Mouse (Mus musculus) hematopoietic stem cell, adult 5-6 weeks (primary cell): ENCODE data around the gene E330034G19Rik. TPM values are rescaled to one million over a fixed set of nuclear protein-coding genes. Genes with fewer than 3 reads are reported as not detected.

Experiments
- ATAC-seq, 2 experiments: fragments of 125-278 bp in 1 of 2; replicated peaks in 1 of 2; 2 replicates each; pipeline ENCODE4 v1.8.0; 2016 to 2017; ENCODE audit warnings: inconsistent platforms in 2 of 2, mild to moderate bottlenecking in 2 of 2, moderate number of reproducible peaks in 2 of 2, low read depth in 1 of 2, moderate TSS enrichment in 1 of 2; ENCODE audit not compliant: low FRiP score in 2 of 2, poor library complexity in 2 of 2, severe bottlenecking in 2 of 2, insufficient read depth in 1 of 2, low TSS enrichment in 1 of 2
- total RNA-seq: library from RNA; stranded (forward); fragments of 172-1452, 232-1000 nt; gene quantifications from 2 replicates; pipeline ENCODE4 v1.2.3, GENCODE M21; 2017

Gene E330034G19Rik
- total RNA-seq, result not detected in 2 replicates

- no peak for ATAC-seq
Measured at GRCm38 (mm10) chr14:24292914-24293313, at the start of gene E330034G19Rik. Gene E330034G19Rik, plus strand, starts transcription at chr14:24293214.

- ATAC-seq, result 0 out of 4 replicates have a peak, but pooled peaks of 1 of the 2 experiments have one; percentile 10
Measured at GRCm38 (mm10) chr14:24244330-24245176, 48.5 kb upstream of the E330034G19Rik start.

- ATAC-seq, result 0 out of 4 replicates have a peak, but pooled peaks of 1 of the 2 experiments have one; percentile 17
Measured at GRCm38 (mm10) chr14:24245177-24246081, 47.6 kb upstream of the E330034G19Rik start, which contains the start of gene Dlg5. Gene Dlg5, minus strand, starts transcription at chr14:24245920.

- no peak for ATAC-seq
Measured at GRCm38 (mm10) chr14:24249926-24250325, 43.1 kb upstream of the E330034G19Rik start.

GRCm38 (mm10) chr14:24251326-24251725 lies 41.7 kb upstream of the E330034G19Rik start:
- ATAC-seq, result no peak

- ATAC-seq, result no peak
Measured at GRCm38 (mm10) chr14:24253611-24254202, 39.3 kb upstream of the E330034G19Rik start.

- no peak for ATAC-seq
Measured at GRCm38 (mm10) chr14:24255956-24256355, 37.1 kb upstream of the E330034G19Rik start.

- no peak for ATAC-seq
Measured at GRCm38 (mm10) chr14:24260391-24260790, 32.6 kb upstream of the E330034G19Rik start.

GRCm38 (mm10) chr14:24262382-24262781 lies 30.6 kb upstream of the E330034G19Rik start:
- no peak for ATAC-seq

GRCm38 (mm10) chr14:24262915-24263314 lies 30.1 kb upstream of the E330034G19Rik start:
- no peak for ATAC-seq

- ATAC-seq, result no peak
Measured at GRCm38 (mm10) chr14:24269571-24269970, 23.4 kb upstream of the E330034G19Rik start.

GRCm38 (mm10) chr14:24273575-24273974 lies 19.4 kb upstream of the E330034G19Rik start:
- ATAC-seq, result peak in 1 of 2 experiments; percentile 51; a peak in 1 of 4 replicates

GRCm38 (mm10) chr14:24275534-24275933 lies 17.5 kb upstream of the E330034G19Rik start:
- ATAC-seq, result no peak; a peak in 1 of 4 replicates

GRCm38 (mm10) chr14:24281278-24281677 lies 11.7 kb upstream of the E330034G19Rik start:
- ATAC-seq, result no peak

- ATAC-seq, result no peak
Measured at GRCm38 (mm10) chr14:24282276-24282675, 10.7 kb upstream of the E330034G19Rik start.

- no peak for ATAC-seq
Measured at GRCm38 (mm10) chr14:24286136-24286535, 6.9 kb upstream of the E330034G19Rik start.

GRCm38 (mm10) chr14:24290726-24291125 lies 2.3 kb upstream of the E330034G19Rik start:
- no peak for ATAC-seq
